Mouse (Mus musculus) layer of hippocampus, adult 9-10 months (tissue): ENCODE data around the gene Crot.
A peak's percentile ranks its signal among the peaks of the same experiment; 100 is the strongest.
"Not testable (repeated sequence)": the region's sequence is repeated elsewhere in the genome, so short reads cannot be mapped to it uniquely, and the experiment has no call there.

ENCODE experiments used
- DNase-seq: peaks from one replicate; pipeline ENCODE4 v3.0.0; 2022; ENCODE audit warnings: low spot score

The Crot gene

DNA sequence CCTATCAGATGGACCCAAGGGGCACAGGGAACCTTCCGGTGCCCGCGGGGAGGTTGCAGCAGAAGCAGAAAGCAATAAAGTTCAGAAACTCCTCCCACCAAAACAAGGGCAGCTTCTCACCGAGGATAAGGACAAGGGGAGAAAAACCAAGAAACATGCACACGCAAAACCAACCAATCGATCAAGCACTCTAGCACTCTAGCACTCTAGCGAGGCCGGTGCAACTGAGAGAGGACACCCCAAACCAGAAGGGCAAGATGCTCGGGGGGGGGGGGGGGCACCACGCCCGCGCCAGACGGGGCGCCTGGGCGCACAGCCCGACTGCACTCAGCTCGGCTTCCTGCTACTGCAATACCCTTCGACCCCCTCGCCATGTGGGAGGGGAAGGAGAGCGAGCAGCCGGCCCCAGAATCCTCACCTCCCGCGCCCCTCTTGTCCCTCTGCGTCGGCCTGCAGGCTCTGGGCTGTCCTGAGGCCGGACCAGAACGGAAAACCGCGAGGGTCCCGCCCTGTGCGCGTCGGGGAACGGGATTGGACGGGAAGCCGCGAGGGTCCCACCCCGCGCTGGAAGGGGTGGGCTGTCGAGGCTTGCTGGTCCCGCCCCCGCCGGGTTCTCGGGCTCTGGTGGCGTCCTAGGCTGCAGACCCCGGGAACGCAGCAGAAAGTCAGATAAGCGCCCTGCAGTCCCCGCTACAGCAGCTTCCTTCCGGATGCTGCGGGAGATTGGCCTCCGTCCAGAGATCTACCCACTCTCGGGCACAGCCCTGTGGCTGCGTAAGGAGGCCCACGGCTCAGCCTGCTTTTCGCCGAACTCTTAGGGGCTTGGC, at the start of gene Crot:
TSS of gene Crot (minus strand) at position 639 of the 827 bp plus-strand sequence.
- peak; percentile 60 for DNase-seq

DNA sequence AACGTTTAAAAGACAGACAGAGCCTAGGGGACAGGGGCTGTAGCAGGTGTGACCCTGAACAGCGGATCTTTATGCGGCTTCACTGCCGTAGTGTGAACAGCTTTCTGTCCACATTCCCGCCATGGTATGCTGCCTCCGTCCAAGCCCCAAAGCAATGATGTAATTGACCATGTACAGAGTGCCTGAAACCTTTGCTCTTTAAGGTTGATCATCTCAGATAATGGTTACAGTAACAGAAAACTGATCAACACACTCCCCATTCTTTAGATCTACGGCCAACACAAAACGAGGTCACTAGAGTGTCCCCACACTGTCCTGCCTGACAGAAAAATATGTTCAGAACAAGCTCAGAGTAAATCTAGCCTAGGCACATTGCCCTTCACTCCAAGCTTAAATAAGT, 48.8 kb upstream of the Crot start:
- no peak for DNase-seq

DNA sequence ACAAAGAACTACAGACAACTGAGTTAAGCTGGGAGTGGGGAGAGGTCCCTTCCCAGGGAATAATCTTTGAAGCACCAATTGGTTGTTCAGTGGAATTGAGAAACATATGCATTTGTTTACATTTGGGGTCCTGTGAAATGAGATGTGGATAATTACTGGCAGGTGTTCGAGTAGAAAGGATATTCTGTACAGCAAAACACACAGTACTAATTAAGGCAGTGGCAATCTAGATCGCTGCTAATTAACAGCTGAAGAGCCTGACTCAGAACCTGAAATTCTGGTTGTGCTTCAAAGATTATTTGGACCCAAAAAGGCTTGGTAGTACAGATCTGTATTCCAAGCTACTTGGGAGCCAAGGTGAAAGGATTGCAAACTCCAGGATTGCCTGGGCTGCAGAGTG, 47.7 kb upstream of the Crot start:
- DNase-seq, result no peak

DNA sequence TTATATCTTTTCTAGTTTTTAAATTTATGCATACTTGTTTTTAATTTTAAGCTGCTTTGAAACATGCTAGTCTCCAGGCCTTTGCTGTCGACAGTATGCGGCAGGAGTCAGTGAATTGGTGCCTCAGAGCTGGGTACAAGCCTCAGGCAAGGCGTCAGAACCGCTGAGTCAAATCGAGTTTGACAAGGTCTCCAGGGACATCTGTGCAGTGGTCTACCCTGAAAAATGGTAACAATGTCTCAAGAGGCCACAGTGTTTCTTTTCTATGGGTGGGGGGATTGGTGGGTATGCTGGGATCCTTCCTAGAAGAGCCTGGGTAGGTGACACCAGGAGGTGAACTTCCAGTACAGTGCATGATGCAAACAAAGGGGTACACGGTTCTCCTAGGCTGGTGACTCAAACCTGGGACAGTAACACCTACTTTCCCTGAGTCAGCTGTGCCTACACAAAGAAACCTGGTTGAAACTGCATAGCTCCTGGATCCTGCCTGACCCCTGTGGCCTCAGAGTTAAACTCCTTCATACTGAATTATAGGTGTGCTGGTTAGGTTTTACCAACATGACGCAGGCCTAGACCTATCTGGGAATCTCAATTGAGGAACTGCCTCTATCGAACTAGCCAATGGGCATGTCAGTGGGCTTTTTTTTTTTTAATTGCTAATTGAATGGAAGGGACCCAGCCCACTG, 46.6 kb upstream of the Crot start:
- DNase-seq, result no peak

DNA sequence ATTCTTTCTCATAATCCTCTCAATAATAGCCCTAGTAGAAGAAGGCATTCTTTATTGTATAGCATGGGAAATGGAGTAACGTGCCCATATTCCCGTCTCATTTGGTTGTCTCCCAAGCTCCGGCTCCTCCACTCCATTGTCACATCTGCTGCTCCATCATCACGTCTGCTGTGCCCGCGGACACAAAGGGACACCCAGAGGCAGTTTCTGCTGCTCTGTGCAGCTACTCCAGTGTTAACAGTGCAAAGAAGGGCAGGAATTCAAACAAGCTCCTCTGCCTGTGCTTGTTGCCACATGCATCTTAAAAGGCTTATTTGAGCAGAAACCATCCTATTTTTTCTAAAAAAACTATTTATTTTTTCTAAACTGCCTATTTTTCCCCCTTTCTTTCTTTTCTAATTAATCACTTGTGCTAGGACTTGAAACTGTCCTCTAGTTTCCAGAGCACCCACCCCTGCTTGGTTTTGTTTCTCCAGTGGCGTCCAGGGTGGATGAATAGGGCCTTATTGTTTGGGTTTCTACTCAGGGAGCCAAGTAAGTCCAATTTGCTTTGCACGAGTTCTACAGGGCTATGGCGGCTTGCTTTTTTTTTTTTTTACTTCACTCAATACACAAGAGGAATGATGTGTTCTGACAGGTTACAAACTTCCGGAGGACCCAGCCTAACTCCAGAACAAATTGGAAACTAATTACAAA, 45.7 kb upstream of the Crot start:
- DNase-seq, result no peak

DNA sequence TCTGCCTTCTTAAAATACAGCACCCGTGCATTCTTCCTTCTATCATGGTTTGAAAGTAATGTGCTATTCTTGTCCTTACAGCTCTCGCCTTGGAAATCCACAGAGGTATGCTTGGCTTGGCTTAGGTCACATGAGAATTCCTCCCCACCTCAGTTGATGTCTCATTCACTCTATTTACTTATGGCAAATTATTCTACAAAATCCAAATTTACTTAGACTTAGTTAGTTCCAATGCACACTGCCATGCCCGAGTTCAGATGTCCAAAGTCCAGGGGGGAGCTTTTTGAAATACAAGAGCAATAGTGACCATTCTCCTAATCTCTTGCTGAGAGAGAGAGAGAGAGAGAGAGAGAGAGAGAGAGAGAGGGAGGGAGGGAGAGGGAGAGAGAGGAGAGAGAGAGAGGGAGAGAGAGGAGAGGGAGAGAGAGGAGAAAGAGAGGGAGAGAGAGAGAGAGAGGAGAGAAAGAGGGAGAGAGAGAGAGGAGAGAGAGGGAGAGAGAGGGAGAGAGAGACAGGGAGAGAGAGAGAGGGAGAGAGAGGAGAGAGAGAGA, 43.6 kb upstream of the Crot start:
- no peak for DNase-seq

DNA sequence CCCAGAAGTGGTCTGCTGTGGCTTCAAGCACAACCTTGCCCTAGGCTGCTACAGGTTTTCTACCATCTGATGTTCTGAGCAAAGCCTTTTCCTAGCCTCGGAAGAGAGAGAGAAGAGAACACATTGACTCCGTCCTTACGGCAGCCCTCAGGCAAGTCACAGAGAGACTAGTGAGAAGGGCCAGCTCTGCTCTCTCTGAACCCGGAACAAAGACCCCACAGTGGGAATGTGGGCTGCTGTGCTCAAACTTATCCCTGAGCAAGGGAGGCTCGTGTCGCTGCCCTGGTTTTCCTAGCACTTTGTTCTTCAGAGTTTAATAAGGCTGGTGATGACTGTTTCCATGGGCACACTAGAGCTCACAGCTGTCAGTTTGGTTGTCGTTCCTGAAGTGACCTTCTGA, 42.9 kb upstream of the Crot start:
- no peak for DNase-seq

DNA sequence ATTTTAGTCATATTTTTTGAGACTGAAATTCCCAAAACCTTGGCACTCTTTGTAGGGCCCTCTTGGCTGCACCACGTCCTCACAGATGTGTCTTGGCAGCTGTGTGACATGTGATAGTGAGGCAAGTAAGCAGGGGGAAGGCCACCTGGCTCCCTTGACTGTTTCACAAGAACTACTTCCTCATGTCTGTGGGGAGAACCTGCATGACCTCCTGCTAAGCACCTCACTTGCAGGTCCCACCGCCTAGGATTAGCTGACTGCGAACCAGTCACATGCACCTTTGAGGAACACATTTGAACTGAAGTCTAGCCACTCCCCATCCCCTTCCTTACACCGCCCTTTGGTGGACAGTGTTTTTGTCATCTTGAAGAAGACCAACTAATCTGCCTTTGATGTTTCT, 40.2 kb upstream of the Crot start:
- no peak for DNase-seq

DNA sequence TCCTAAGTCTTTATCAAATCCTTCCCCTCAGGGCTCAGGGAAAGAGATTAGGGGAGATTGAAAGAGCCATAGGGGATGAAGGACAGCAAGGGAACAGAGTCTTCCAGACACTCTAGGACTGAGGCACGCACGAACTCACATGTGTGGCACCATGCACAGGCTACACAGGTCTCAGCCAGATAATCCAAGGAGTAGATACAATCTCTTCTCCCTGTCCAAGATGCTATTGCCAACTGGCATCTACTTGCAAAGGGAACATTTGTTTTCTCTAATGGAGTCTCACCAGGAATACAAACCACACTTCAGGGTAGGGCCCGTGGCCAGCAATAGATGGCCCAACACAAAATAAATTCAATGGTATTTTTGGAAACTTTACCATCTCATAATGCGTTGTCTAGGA, 38.3 kb upstream of the Crot start:
- DNase-seq, result no peak

DNA sequence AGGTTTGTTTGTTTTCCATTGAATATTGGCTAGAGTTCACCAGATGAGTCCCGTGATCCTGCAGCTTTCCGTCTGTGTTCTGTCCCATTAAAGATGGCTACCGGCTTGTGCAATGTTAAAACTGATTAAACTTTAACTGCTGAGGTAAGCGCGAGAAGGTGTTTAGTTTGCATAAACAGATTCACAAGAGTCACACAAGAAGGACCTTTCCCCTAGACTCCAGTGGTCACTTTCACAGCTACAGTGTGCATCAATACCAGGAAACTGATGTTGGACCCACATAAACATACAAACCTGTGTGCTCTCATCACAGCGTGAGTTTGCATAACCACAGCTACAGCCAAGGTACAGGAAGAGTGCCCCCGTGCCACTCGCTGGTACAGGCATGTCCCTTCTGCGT, 37.4 kb upstream of the Crot start:
- DNase-seq, result no peak

DNA sequence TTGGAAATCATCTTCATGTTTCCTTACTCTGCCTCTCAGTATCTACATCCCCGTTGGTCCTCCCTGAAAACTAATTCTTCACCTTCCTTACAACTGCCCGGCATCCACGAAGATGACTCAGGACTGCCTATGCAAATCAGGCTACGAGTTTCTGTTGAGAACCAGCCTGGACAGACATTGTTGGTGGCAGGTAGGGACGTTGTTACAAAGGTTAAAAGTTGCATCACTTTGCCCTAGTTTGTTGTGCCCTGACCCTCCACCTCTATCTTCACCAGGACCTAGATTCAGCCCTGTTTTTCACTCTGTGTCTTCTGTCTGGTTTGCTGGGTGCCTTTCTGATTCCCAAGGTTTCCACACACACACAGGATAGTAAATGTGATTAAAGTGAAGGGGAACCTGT, 36.7 kb upstream of the Crot start:
- no peak for DNase-seq

DNA sequence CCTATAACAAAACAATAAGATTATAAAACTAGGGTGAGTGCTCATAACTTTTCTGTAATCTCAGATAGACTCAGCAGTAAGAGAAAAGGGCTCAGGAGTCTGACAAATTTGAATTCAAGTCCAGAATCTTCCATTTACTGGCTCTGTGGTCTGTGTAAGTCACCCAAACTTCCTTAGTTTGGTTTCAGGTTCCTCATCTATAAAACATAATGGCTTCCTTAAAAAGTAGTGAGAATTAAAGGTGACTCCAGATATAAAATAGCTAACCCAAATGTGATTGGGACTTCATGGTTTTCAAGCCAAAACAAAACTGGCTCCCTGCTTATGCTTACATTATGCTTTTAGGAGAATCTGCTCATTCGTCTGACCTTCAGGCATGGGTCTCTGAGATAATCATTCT, 35.5 kb upstream of the Crot start:
- DNase-seq, result no peak

DNA sequence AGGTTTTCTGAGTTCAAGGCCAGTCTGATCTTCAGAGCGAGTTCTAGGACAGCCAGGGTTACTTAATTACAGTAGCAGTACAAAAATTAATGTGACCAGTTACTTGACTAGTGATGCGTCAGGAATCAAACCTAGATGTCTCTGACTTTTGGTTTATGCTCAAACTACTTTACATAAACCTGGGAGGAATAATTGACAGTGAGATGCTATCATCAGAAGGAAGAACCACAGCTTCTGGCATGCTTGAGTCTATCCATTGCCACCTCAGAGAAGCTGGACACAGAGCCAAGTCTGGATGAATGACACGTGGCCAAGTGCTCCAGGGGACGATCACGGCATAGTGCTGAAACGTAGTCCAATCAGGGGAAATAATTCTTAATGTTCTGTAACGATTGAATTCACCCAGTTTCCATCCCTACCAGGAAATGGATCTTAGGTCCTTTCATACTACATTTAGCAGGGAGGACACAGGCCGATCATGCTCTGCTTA, 35.0 kb upstream of the Crot start:
- no peak for DNase-seq

DNA sequence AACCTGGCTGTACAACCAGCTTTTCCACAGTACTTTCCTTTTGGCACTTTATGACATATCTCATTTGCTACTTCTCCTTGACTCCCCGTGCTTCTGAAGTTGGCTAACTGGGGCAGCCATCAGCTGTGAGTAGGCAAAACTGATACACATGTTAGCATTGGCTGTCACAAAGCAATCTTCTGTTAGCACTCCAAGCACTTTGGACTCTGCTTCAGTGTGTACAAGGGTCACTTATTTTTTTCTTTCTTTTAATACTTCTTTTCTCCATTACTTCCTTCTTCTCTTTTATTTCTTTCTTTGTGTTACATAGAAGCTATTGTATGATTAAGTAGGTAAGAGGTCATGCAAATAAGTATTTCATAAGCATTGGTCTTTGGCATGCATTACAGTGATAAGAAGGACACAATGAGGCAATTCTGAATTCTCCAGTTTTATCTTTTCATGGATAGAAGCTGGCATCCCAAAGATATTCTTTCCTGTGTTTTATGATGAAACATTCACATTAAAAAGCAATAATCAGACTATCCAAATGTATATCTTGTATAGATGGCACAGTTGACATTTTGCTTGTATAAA, 31.2 kb upstream of the Crot start:
- DNase-seq, result no peak

DNA sequence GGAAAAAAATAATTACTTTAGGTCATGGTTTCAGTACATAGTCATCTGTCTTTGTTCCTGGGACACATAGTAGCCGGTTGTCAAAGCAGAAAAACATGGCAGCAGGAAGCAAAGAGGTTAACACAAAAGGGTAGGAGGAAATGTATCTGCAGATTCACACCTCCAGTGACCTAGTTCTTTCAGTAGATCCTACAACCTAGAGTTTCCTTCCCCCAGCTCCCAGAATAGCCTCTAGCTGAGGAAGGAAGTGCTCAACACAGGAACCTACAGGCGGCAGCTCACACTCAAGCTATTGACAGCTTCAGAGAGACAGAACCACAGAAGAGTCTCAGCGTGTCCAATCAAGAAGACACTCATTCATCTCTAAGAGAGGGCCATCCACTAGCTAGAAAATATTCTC, 18.2 kb upstream of the Crot start:
- no peak for DNase-seq

DNA sequence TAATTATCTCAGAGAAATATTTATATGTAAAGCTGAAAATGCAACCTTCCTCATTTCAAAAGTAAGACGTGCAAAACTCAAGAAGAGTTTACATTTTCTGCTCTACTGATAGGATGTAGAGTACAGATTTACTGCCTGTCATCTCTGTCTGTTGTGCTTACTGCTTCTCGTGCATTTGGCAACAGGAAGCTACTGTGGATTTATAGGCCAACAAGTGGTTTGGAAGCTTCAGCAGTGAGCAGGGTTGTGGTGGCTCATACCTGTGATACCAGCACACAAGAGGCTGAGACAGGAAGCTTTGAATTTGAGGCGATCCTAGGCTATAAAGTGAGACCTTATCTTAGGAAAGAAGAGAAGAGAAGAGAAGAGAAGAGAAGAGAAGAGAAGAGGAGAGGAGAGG, 17.6 kb upstream of the Crot start:
- no peak for DNase-seq

DNA sequence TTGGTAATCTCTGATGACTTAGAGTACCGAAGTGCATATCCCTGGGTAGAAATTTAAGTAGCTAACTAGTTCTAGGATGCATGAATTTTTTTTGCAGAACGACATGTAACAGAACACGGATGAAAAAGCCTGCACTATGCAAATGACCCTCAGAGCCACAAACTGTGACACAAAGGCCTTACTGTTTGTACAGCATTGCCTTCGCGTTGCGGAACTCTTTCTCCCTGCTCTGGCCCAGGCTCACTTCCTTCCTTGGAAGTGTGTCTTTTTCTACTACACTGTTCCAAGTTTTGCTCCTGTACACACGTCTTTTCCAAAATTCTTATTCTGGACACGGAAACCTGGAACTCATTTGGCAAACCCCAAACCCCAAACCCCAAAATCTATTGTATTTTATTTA, 14.2 kb upstream of the Crot start:
- DNase-seq, result no peak

DNA sequence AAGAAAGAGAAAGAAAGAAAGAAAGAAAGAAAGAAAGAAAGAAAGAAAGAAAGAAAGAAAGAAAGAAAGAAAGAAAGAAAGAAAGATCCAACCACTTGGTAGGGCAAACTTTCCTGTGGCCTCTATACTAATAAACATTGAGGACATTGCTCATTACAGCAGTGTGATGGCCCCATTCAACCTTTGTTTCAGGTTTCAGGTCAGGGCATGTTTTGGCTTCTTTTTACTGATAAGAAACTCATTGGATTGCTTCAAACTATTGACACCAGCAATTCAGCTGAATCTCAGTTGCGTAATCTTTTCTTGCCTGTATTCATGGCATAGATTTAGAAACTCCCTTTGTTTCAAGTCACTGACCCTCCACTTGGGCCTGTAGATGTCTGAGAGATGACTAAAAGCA, 13.0 kb upstream of the Crot start:
- DNase-seq, result no peak

DNA sequence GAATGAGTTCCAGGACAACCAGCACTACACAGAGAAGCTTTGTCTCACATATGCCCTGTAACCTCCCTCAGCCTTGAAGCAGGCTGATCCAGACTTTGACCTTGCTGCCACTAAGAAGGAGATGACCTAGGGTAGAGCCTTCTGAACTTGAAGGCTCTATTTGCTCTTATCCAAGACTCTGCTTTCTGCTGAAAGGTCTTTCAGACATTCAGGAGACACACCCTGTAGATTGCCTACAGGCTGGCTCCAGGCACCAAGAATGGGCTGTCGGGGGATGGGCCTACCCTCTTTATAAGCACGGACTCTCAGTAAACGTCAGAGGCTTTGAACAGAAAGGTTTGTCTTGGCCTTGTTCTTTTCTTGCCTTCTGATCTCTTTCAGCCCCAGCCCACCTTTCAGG, 9.5 kb upstream of the Crot start:
- DNase-seq, result not testable (repeated sequence)

DNA sequence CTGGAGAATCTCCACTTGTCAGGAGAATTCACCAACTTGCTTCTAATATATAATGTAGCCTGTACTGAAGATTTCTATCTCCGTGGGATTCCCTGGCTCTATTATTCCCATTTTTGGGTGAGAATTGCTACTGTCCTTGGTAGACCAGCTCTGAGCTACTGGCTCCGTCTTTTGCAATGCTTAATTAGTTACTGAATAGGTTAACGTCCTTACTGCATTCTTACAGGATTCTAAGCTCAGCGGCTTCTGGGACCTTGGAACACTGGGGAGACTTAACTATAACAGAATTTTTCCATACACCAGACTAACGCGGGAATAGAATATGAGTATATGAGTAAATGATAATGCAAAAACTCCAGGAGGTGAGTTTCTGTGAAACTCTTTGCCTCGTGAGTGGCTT, 2.9 kb upstream of the Crot start:
- DNase-seq, result not testable (repeated sequence)

DNA sequence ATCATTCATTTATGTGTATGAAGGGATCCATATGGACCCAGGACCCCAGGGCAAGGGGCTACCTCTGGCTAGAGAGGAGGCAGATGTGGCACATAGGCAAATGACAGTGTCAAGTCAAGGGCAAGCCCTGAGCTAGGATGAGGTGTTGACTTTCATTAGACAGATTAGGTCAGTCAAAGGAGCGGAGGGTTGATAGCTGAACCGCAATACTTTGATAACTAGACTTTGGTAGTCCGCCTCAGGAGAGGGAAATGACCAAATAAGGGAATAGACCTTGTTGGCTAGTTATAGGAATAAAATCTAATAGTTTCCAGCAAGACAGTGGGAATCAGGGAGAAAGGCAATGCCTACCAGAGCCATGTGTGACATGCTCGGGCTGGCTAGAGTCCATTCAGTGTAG, 2.0 kb upstream of the Crot start:
- no peak for DNase-seq

DNA sequence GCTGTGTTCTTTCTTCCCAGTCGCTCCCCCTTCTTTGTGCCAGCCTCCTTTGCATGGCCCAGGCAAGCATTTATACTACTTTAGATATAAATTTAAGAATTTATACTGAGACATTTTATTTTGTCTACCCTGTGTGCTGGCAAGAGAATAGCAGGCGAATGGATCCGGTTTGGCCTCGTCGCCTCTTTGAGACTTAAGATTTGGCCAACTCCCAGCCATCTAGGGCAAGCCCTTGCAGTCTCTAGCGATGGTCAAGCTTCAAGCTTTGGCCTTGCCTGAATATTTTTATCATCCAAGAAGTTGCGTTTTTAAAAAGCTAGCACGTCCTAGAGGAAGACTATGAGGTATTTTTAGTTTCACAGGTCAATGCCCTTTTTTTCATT, 380 bp upstream of the Crot start:
- no peak for DNase-seq
